Mouse (Mus musculus): ENCODE measurements at regions not wholly inside any gene's neighbourhood (a gene's known extent, or its start where the extent isn't known, plus 50 kb on each side); places are given as distances from the start of the nearest gene placed in this dataset.

DNA sequence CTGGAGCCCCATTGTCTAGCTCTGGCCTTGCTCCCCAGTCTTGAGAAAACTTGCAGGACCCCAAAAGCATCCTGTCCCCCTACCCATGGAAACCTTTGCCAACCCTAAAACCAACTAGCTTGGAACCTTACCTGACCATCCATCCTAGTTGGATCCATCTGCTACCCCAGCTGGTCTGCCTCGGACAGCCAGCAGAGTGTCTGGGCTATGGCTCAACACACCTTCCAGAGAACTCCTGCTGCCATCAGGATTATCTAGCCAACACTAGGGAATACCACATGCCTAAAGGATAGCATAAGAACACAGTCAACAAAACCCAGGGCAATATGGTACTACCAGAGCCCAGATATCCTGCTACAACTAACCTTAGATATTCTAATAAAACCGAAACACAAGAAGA lies 227.9 kb upstream of the Api5 start:
- no peak for ATAC-seq (ENCODE audit: borderline replicate concordance, extremely low read depth, low FRiP score, low TSS enrichment)
- no peak overlapping the region for H3K9ac ChIP-seq
- H3K4me3 ChIP-seq, result no peak overlapping the region
- no peaks in the 10 kb centered on the region for H3K36me3 ChIP-seq
- H3K27ac ChIP-seq, result no peak overlapping the region
- H3K9me3 ChIP-seq, result no peaks in the 10 kb centered on the region
- H3K27me3 ChIP-seq, result no peaks in the 10 kb centered on the region
- WGBS, result 83% methylated on average over 2 of the region's 2 CpGs
- no peaks in the 10 kb centered on the region for H3K4me1 ChIP-seq
- H3K4me2 ChIP-seq, result no peak overlapping the region

GRCm38 (mm10) chr2:94658426-94658825 lies 220.5 kb upstream of the Api5 start:
- 73% methylated on average over 8 of the region's 8 CpGs for WGBS
- H3K27me3 ChIP-seq, result no peaks in the 10 kb centered on the region
- no peak overlapping the region for H3K4me3 ChIP-seq

More at GRCm38 (mm10) chr2:94658426-94658825, 220.5 kb upstream of the Api5 start:
- Histone ChIP-seq H3K9ac (no peak overlapping the region), H3K4me2 (no peak overlapping the region), H3K36me3 (no peaks in the 10 kb centered on the region), H3K9me3 (no peaks in the 10 kb centered on the region), H3K27ac (no peak overlapping the region), H3K4me1 (no peaks in the 10 kb centered on the region)
- no peak for ATAC-seq (ENCODE audit: borderline replicate concordance, extremely low read depth, low FRiP score, low TSS enrichment)
